ENCODE assay signal across 33 mouse cellular contexts in the genomic region with DNA sequence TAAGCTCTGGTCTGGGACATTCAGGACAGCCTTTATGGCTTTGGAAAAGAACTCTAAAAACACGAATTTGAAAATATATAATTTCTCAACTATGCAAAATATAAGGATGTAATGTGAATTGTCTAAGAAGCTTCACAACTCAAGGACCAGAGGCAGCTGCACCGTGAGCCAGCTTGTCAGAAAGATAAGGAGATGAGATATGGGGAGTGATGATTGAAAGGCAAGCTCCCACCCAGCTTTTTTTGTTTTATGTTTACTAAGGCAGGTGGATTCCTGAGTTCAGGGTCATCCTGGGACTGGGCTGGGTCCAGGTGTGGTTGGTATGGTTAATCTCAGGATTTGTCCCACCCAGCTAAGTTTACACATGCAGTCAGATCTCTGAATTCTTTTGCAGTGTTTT. TPM values are rescaled to one million over a fixed set of nuclear protein-coding genes. Genes with fewer than 3 reads are reported as not detected.
"Had no signal": no experiment of that assay in that cellular context is flagged by ENCODE, and none has a peak within 500 bp of the region (broad histone marks: within the 10 kb centered on the region; RNA-seq: fewer than 3 reads in every experiment).

No protein-coding gene starts in this region.

- H3K36me3 ChIP-seq: heart, embryonic 10.5 days; heart, embryonic 15.5 days; hindbrain, embryonic 13.5 days; hindbrain, embryonic 15.5 days; kidney, embryonic 15.5 days; limb, embryonic 15.5 days had no signal

- H3K27me3 ChIP-seq: heart, embryonic 13.5 days; heart, embryonic 15.5 days; hindbrain, embryonic 13.5 days; hindbrain, embryonic 15.5 days; kidney, embryonic 15.5 days; limb, embryonic 13.5 days; limb, embryonic 15.5 days; liver, embryonic 12.5 days had no signal

- H3K4me1 ChIP-seq: heart, embryonic 10.5 days; heart, embryonic 15.5 days; hindbrain, embryonic 13.5 days; kidney, embryonic 15.5 days; limb, embryonic 15.5 days had no signal

- H3K9ac ChIP-seq: forebrain, postnatal 0 days; heart, embryonic 13.5 days; heart, embryonic 15.5 days; hindbrain, embryonic 13.5 days; hindbrain, embryonic 15.5 days; kidney, embryonic 15.5 days; limb, embryonic 13.5 days; limb, embryonic 15.5 days; liver, embryonic 12.5 days; liver, embryonic 14.5 days had no signal

- ATAC-seq: hindbrain, postnatal 0 days; liver, embryonic 12.5 days had no signal

- DNase-seq: forebrain, postnatal 0 days; gastrocnemius, postnatal 14 days; gastrocnemius, postnatal 36 days; heart, adult 18-20 months; heart, postnatal 14 days; heart, postnatal 36 days; kidney, adult 11 months; kidney, adult 2 months; kidney, adult 9 months; kidney, postnatal 14 days; kidney, postnatal 36 days; layer of hippocampus, adult 9-11 months; layer of hippocampus, postnatal 36 days; left cerebral cortex, postnatal 4 days had no signal

- H3K4me2 ChIP-seq: heart, embryonic 13.5 days; heart, embryonic 15.5 days; hindbrain, embryonic 13.5 days; hindbrain, embryonic 15.5 days; kidney, embryonic 15.5 days; limb, embryonic 13.5 days; limb, embryonic 15.5 days; liver, embryonic 12.5 days had no signal

- H3K4me3 ChIP-seq: heart, embryonic 10.5 days; heart, embryonic 13.5 days; heart, embryonic 15.5 days; hindbrain, embryonic 13.5 days; hindbrain, embryonic 15.5 days; kidney, embryonic 15.5 days; limb, embryonic 13.5 days; limb, embryonic 15.5 days; liver, embryonic 12.5 days had no signal

- H3K9me3 ChIP-seq: heart, embryonic 10.5 days; heart, embryonic 13.5 days; heart, embryonic 15.5 days; hindbrain, embryonic 13.5 days; hindbrain, embryonic 15.5 days; kidney, embryonic 15.5 days; limb, embryonic 13.5 days; limb, embryonic 15.5 days; liver, embryonic 12.5 days had no signal

- H3K27ac ChIP-seq: heart, embryonic 10.5 days; heart, embryonic 13.5 days; heart, embryonic 15.5 days; hindbrain, embryonic 13.5 days; hindbrain, embryonic 15.5 days; hindbrain, postnatal 0 days; kidney, embryonic 15.5 days; kidney, postnatal 0 days; limb, embryonic 13.5 days; limb, embryonic 15.5 days; liver, embryonic 12.5 days; liver, embryonic 14.5 days had no signal

RNA-seq across cellular contexts. Expression of a gene that starts 56.1 kb away (rescaled TPM):
- total RNA-seq: gastrocnemius, adult 18-20 months; gastrocnemius, adult 8-10 months; gastrocnemius, postnatal 36 days; heart, adult 18-20 months; heart, adult 8-10 months; heart, postnatal 14 days; liver, adult 2 months had no signal
- polyA plus RNA-seq: gonadal fat pad, adult 2 months; hindbrain, embryonic 11.5 days; kidney, embryonic 15.5 days; large intestine, adult 2 months; liver, adult 2 months; liver, embryonic 12.5 days had no signal
